Mouse (Mus musculus) heart, embryonic 11.5 days (tissue): ENCODE measurements around the gene Usp35. TPM values are rescaled to one million over a fixed set of nuclear protein-coding genes. Genes with fewer than 3 reads are reported as not detected.

Experiments
- ATAC-seq: fragments of 200-750 bp; cut with Nextera tagmentation; replicated peaks from 2 replicates; pipeline ENCODE4 v1.8.0; 2017; ENCODE audit warnings: moderate library complexity; ENCODE audit not compliant: insufficient number of reproducible peaks, low FRiP score, low TSS enrichment
- H3K27ac ChIP-seq: fragments of 300-500 bp; sonication (generic); 2 replicates; pipeline ENCODE4 v1.5.1; 2014; ENCODE audit warnings: mild to moderate bottlenecking, low read depth, low read length
- H3K27me3 ChIP-seq: fragments of 300-500 bp; sonication (generic); 2 replicates; pipeline ENCODE4 v1.6.1; 2014; ENCODE audit warnings: mild to moderate bottlenecking, low read length, mixed read lengths; ENCODE audit not compliant: control insufficient read depth, insufficient read depth
- H3K36me3 ChIP-seq: fragments of 300-500 bp; sonication (generic); 2 replicates; pipeline ENCODE4 v1.6.1; 2014; ENCODE audit warnings: mild to moderate bottlenecking, low read length, moderate library complexity, mixed read lengths; ENCODE audit not compliant: control insufficient read depth, insufficient read depth
- H3K4me1 ChIP-seq: fragments of 300-500 bp; sonication (generic); 2 replicates; pipeline ENCODE4 v1.6.1; 2014; ENCODE audit warnings: low read length; ENCODE audit not compliant: control insufficient read depth, insufficient read depth
- H3K4me2 ChIP-seq: fragments of 300-500 bp; sonication (generic); 2 replicates; pipeline ENCODE4 v1.6.1; 2014; ENCODE audit warnings: mild to moderate bottlenecking, moderate library complexity
- H3K4me3 ChIP-seq: fragments of 300-500 bp; sonication (generic); 2 replicates; pipeline ENCODE4 v1.5.1; 2014; ENCODE audit warnings: low read depth, low read length
- H3K9ac ChIP-seq: fragments of 300-500 bp; sonication (generic); 2 replicates; pipeline ENCODE4 v1.6.1; 2014; ENCODE audit warnings: mild to moderate bottlenecking, low read depth, low read length, moderate library complexity
- H3K9me3 ChIP-seq: fragments of 300-500 bp; sonication (generic); replicated peaks from 2 replicates; pipeline ENCODE4 v1.6.1; 2016; ENCODE audit warnings: low read length; ENCODE audit not compliant: control insufficient read depth
- WGBS: fragments of 180-500 bp; shearing (Covaris S2); extraction: QIAGEN DNeasy Blood & Tissue Kit; methylation state at CpG from one replicate; pipeline ENCODE4 v1.1.7; 2014; ENCODE audit not compliant: insufficient replicate concordance; 5-methylcytosine and 5-hydroxymethylcytosine counted together
- polyA plus RNA-seq: library from polyadenylated mRNA; unstranded; fragments of >200 nt; fragmentation: Nextera tagmentation; extraction: Ambion mirVana; gene quantifications from 2 replicates; pipeline ENCODE4 v1.2.1, GENCODE M21; 2014

Usp35 gene
- polyA plus RNA-seq, 1 experiment from 2014 or later: 1.7 TPM

DNA sequence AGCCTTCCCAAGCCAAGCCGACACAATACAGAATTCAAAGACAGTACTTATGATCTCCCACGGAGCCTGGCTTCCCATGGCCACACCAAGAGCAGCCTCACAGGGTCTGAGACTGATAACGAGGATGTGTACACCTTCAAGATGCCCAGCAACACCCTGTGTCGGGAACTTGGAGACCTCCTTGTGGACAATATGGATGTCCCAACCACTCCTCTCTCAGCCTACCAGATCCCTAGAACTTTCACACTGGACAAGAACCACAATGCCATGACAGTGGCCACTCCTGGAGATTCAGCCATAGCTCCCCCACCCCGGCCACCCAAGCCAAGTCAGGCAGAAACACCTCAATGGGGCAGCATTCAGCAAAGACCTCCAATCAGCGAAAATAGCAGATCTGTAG, 32.9 kb downstream of the Usp35 start:
- no peak for ATAC-seq
- Histone ChIP-seq H3K9ac (no peak overlapping the region), H3K4me2 (no peak overlapping the region), H3K9me3 (no peaks in the 10 kb centered on the region), H3K4me1 (no peaks in the 10 kb centered on the region), H3K27ac (no peak overlapping the region), H3K27me3 (no peaks in the 10 kb centered on the region), H3K36me3 (peaks cover 5% of the 10 kb centered on the region; the same call in 1 of the 2 replicates), H3K4me3 (no peak overlapping the region)
- WGBS: 76% methylated on average over 6 of the region's 6 CpGs

DNA sequence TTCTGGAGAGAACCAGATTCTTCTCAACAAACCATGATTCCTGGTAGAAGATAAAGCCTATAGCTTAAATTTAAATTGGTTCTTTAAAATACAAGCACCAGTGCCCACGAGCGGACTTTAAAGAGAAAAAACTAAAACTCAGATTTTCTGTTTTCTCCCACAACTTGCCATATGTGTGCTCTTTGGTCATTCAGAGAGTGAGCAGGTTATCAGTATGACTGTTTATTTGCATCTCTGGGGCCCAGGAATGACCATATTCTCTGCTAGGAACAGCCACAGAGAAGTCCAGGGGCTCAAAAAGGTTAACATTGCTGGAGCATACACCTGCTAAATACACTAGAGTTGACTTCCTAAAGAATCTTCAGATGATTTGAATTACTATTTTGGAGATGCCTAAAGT, 33.5 kb downstream of the Usp35 start:
- WGBS: 74% methylated on average over 2 of the region's 2 CpGs
- H3K27ac ChIP-seq: no peak overlapping the region
- no peaks in the 10 kb centered on the region for H3K27me3 ChIP-seq
- H3K4me2 ChIP-seq: no peak overlapping the region
- peaks cover under 1% of the 10 kb centered on the region; the same call in 1 of the 2 replicates for H3K36me3 ChIP-seq
- no peaks in the 10 kb centered on the region for H3K4me1 ChIP-seq
- H3K9ac ChIP-seq: no peak overlapping the region
- H3K9me3 ChIP-seq: no peaks in the 10 kb centered on the region
- no peak overlapping the region for H3K4me3 ChIP-seq
- ATAC-seq: no peak

DNA sequence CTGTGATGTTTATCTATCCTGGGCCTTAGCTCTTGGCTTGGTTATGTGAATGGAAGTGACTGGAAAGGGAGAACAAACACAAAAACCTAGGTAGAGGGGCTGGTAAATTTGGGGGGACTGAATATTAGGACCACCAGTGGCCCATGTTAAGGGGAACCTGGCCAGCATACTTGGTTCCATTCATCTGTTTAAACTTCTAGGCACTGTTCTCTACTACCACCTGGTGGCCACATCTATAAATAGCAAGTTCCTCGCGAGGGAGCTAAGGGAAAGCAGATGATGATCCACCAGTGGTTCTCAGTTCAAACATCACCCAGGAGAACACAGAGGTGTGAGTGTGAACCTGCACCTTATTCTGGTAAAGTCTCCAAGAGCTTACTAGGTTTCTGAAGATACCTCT, 34.4 kb downstream of the Usp35 start:
- Histone ChIP-seq H3K9me3 (no peaks in the 10 kb centered on the region), H3K4me2 (no peak overlapping the region), H3K4me3 (no peak overlapping the region; the same call in 1 of the 2 replicates), H3K27ac (no peak overlapping the region), H3K4me1 (no peaks in the 10 kb centered on the region), H3K9ac (no peak overlapping the region), H3K36me3 (no peaks in the 10 kb centered on the region; the same call in 1 of the 2 replicates), H3K27me3 (no peaks in the 10 kb centered on the region)
- WGBS: 0% methylated on average over 2 of the region's 2 CpGs
- no peak; the same call in 1 of the 2 replicates for ATAC-seq

DNA sequence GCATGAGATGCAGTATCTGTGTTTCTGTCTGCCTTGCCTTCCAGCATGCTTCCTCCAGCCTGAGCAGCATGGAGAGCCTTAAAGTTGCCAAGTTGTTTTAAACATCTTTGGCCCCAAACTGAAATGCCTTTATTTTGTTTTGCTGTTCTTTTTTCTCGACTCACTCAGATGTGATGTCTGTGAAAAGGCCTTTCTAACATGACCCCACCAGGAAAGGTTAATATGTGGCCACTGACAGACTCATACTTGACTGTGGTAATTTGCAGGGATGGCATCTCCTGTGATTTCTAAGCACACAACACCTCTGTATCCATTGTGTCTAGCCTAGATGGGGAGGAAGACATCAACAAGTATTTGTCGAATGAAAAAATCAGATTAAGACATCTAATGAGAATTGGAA, 34.8 kb downstream of the Usp35 start:
- no peaks in the 10 kb centered on the region for H3K4me1 ChIP-seq
- no peak overlapping the region for H3K4me2 ChIP-seq
- H3K27me3 ChIP-seq: no peaks in the 10 kb centered on the region
- no peaks in the 10 kb centered on the region; the same call in 1 of the 2 replicates for H3K36me3 ChIP-seq
- no peak overlapping the region for H3K9ac ChIP-seq
- H3K4me3 ChIP-seq: no peak overlapping the region
- ATAC-seq: no peak
- no peak overlapping the region for H3K27ac ChIP-seq
- no peaks in the 10 kb centered on the region for H3K9me3 ChIP-seq
- 49% methylated on average over 2 of the region's 2 CpGs for WGBS

DNA sequence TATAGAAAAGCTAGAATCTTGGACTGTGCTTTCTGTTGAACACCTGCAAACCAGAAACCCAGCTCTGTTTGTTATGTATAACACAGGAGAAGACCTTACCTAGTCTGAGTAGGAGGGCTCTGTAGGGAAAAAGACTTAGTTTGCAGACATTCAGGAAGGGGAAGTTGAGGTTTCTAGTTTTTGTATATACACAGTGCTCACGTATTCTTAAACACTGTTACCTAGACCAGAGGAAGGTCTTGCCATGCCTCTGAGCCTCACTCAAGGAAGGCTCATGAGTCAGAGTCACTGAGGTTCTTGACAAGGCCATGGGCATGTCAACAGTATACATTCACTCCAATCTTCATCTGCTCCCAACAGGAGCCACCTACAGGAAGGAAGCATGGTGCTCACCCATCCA, 60.8 kb downstream of the Usp35 start:
- H3K4me3 ChIP-seq: no peak overlapping the region
- 79% methylated on average over 1 of the region's 1 CpGs for WGBS
- H3K27ac ChIP-seq: no peak overlapping the region; the same call in 1 of the 2 replicates
- no peaks in the 10 kb centered on the region for H3K4me1 ChIP-seq
- ATAC-seq: no peak
- peaks cover 2% of the 10 kb centered on the region; the same call in 1 of the 2 replicates for H3K36me3 ChIP-seq
- H3K4me2 ChIP-seq: no peak overlapping the region
- H3K9ac ChIP-seq: no peak overlapping the region
- H3K9me3 ChIP-seq: no peaks in the 10 kb centered on the region
- H3K27me3 ChIP-seq: no peaks in the 10 kb centered on the region

DNA sequence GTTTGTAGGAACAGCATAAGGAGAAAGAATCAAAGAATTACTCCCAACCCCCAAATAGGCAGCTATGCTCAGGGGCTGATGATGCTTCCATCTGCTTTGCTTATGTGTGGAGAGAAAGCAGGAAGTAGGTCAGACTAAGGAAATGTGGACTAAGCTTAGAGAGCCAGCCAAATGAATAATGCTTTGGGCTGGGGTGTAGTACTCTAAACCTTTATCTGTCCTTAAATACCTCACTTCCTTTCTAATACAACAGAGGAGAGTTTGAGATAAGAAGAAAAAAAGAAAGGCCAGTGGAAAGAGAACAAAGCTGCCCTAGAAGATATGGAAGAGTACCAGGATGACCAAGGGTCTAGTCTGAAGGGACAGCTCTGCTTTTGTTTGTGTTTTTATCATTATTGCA, 61.5 kb downstream of the Usp35 start:
- H3K4me3 ChIP-seq: no peak overlapping the region
- H3K4me2 ChIP-seq: no peak overlapping the region
- no peaks in the 10 kb centered on the region for H3K4me1 ChIP-seq
- peak; percentile 31; the same call in 1 of the 2 replicates for ATAC-seq
- no peaks in the 10 kb centered on the region for H3K9me3 ChIP-seq
- peaks cover 2% of the 10 kb centered on the region; the same call in 1 of the 2 replicates for H3K36me3 ChIP-seq
- H3K9ac ChIP-seq: no peak overlapping the region
- peak overlapping the region; percentile 7; the same call in 1 of the 2 replicates for H3K27ac ChIP-seq
- H3K27me3 ChIP-seq: no peaks in the 10 kb centered on the region

DNA sequence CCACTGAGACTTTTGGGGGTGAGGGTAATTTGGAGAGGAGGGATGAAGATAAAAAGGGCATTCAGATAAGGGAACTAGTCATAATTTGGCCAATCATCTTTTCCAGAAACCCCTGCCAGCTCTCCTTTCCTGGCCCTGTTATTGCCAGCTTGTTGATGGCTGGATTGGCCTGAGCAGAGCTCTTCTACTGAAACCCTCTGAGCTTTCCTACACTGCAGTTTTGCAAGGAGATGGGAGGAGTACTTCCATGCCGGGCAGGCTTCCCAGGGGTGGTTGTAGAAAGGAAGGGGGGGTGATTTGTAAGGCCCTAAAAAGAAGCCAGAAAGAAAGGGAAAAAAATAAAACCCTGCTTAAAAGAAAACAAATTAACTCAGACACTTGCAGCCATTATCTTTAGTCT, 69.3 kb downstream of the Usp35 start:
- H3K9ac ChIP-seq: no peak overlapping the region
- no peaks in the 10 kb centered on the region for H3K27me3 ChIP-seq
- no peak overlapping the region for H3K4me3 ChIP-seq
- no peak overlapping the region for H3K4me2 ChIP-seq
- H3K4me1 ChIP-seq: 0 out of 2 replicates have a peak, but pooled peaks cover 3% of the 10 kb centered on the region
- no peaks in the 10 kb centered on the region for H3K9me3 ChIP-seq
- H3K36me3 ChIP-seq: no peaks in the 10 kb centered on the region
- 61% methylated on average over 1 of the region's 1 CpGs for WGBS
- H3K27ac ChIP-seq: no peak overlapping the region
- no peak for ATAC-seq

Other genes starting within 250 kb of the Usp35 start
- 3.6 and 3.8 TPM in 2 replicates for gene Kctd21, start 307 bp upstream of the Usp35 start, polyA plus RNA-seq
- 35.1 and 39.2 TPM in 2 replicates for gene Alg8, start 39.6 kb upstream of the Usp35 start, polyA plus RNA-seq
- gene Ndufc2, start 68.0 kb upstream of the Usp35 start, polyA plus RNA-seq: 502 and 505 TPM in 2 replicates
- gene Thrsp, start 85.7 kb upstream of the Usp35 start, polyA plus RNA-seq: 0.11 and 0.96 TPM in 2 replicates
- 0.66 and 0.67 TPM in 2 replicates for gene Kctd14, start 119.3 kb upstream of the Usp35 start, polyA plus RNA-seq
- gene Ints4, start 148.9 kb upstream of the Usp35 start, polyA plus RNA-seq: 37.8 and 40.1 TPM in 2 replicates
- gene Aamdc, start 247.5 kb upstream of the Usp35 start, polyA plus RNA-seq: 34.1 and 37.0 TPM in 2 replicates
- gene Rsf1, start 247.9 kb upstream of the Usp35 start, polyA plus RNA-seq: 13.3 and 16.2 TPM in 2 replicates